Mouse (Mus musculus): ENCODE data around the gene Lmntd1.

Lmntd1 gene

DNA sequence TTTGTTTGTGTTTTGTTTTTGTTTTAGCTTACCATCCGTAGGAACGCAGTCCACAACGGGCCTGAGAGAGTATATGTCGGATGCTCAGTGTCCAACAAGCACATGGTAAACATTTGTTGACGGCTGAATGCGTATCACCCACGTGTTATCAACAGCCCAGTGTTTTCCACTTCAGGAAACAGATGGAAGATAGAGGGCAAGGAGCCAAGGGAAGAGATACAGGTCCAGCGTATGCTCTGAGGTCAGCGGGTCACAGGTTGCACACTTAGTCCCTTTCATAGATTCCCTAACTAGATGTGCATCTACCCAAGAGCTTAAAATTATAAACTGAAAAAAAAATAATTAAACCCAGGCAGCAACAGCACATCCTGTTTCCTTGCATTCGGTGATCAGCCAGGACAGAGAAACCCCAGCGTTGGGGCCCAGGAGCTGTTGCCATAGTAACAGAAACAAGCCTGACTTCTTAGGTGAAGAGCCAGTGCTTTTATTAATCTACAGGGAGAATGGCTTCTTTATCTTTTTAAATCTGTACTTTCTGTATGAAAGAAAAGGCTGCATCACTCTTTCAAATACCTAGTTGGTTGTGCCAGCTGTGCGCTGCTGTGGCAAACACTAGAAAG, 128.0 kb downstream of the Lmntd1 start:
- DNase-seq (ENCODE audit: low spot score) = no peak

GRCm38 (mm10) chr6:145483318-145483674, 130.8 kb downstream of the Lmntd1 start:
- no peak for DNase-seq (ENCODE audit: low spot score)

GRCm38 (mm10) chr6:145482656-145483317, 131.3 kb downstream of the Lmntd1 start:
- DNase-seq (ENCODE audit: low spot score) = no peak

- no peak for DNase-seq (ENCODE audit: low spot score)
Observed at GRCm38 (mm10) chr6:145481938-145482337, 132.2 kb downstream of the Lmntd1 start.

- no peak for DNase-seq (ENCODE audit: low spot score)
Observed at GRCm38 (mm10) chr6:145478821-145479271, 135.3 kb downstream of the Lmntd1 start.

DNA sequence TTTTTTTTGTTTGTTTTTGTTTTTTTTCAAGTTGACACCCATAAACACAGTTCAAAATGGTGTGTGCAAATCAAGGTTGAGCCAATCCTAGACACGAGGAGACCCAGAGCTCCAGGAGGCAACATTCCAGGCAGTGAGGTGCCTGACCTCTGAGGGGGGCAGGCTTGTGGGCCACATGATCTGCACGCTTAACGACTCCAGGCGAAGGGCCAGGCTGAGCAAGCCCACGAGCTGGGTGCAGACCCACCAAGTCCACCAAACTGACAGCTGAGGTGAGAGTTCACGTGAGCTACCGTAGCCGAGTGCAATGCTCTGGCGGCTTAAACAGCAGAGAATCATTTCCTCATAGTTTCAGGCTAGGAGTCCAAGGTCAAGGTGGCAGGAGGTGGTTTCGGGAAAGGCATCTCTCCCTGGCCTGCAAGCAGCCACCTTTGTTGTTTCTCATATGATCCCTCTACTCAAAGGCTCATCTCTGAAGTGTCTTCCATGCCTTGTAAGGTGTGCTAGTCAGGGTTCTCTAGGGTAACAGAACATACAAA, 136.7 kb downstream of the Lmntd1 start:
- DNase-seq (ENCODE audit: low spot score) = no peak

GRCm38 (mm10) chr6:145471638-145472247, 142.4 kb downstream of the Lmntd1 start:
- no peak for DNase-seq (ENCODE audit: low spot score)

DNA sequence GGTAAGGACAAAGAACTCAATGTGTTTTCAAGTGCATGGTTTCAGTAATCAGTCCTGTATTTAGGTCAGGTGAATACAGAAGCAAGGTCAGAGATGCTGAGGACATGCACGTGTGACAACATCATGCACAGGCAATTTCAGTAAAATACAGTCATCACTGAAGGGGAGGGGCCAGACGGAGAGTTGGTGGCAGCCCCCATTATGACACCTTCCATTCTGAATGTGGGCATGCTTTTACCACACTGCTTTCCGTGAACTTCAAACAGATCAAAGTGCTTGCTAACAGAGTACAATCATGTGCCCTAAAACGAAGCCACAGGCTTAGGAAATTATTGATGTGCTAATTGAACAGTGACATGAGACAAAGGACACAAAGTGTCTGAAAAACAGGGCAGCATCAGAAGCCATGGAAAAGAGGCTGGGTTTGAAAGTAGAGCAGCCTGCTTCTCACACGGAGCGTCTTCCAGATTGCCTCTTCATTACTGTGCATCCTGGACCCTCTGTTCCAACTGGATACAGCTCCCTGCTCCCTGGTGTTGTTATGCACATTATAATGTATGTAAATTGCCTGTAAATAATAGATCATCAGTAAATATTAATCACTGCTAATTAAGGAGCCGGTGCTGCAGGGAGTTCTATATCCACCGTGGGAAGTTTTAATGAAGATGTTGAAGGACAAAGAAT, 144.7 kb downstream of the Lmntd1 start:
- DNase-seq (ENCODE audit: low spot score) = no peak

GRCm38 (mm10) chr6:145464027-145464426, 150.1 kb downstream of the Lmntd1 start:
- no peak for DNase-seq (ENCODE audit: low spot score)

- no peak for DNase-seq (ENCODE audit: low spot score)
Observed at GRCm38 (mm10) chr6:145462677-145463245, 151.4 kb downstream of the Lmntd1 start.

DNA sequence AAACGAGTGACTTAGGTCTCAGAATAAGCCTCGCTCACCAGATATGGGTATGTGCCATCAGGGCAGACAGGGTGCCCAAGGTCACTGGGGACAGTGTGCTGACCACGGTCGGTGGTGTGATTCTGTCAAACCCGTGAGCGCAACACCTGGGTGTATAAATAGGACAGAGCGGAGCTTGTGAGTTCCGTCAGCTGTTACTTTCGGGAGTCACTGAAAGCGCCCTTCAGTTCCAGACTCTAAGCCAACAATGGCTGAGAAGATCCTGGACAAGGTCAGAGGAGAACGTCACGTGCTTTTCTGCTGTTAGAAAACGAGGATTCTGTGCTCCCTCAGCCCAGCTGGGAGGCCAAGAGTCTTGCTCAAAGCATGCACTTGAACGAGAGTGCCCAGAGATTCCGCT, 157.1 kb downstream of the Lmntd1 start:
- DNase-seq (ENCODE audit: low spot score) = no peak

- peak; percentile 30 for DNase-seq (ENCODE audit: low spot score)
Observed at GRCm38 (mm10) chr6:145450628-145451403, 163.3 kb downstream of the Lmntd1 start.

DNA sequence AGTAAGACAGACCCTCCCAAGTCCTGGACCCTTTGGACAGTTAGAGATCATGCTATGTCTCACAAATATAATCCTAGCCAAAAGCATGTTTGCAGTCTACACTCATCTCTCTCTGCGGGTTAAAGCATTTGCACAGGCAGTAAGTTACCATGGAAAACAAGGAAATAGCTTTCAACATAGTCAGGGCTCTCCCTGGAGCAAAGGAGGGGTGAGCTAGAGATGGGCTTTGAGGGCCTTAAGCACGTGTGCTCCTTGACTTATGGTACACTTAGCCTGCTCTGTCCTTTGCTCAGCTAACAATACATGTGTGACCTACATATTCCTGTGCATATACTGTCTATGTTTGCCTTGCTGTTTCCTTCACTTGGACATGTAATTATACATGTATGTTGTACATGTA, 165.8 kb downstream of the Lmntd1 start:
- DNase-seq (ENCODE audit: low spot score) = no peak

DNA sequence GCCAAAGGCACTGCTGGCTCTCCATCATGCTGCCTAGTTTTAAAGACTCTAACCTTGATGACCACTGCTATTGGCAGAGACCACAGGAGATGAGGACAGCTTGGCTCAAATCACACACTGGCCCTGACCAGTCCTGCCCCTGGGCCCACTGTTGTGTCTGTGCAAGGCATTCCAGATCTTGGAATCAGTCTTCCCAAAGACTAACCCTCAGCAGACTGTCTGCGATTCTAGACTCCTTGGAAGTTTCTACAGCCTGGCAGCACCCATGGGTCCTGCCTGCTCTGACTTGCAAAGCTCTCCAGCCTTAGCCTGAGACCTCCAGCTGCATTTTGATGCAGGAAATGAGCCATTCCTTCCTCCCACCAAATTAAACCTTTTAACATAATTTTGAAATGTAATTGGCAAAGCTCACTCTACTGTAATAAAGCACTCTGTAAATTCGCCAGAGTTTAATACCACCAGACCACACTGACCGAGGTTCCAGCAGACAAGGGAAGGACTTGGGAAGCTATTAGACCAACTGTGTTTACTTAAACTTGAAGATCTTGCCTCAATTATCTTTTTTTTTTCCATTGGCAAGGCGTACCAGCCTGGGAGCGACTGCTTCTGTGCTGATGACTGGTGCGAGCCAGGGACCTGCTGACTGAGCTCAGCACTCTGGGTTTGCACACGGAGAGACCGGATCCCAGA, 168.2 kb downstream of the Lmntd1 start:
- DNase-seq (ENCODE audit: low spot score) = no peak

- no peak for DNase-seq (ENCODE audit: low spot score)
Observed at GRCm38 (mm10) chr6:145445380-145445779, 168.7 kb downstream of the Lmntd1 start.

- no peak for DNase-seq (ENCODE audit: low spot score)
Observed at GRCm38 (mm10) chr6:145442786-145443185, 171.3 kb downstream of the Lmntd1 start.

DNA sequence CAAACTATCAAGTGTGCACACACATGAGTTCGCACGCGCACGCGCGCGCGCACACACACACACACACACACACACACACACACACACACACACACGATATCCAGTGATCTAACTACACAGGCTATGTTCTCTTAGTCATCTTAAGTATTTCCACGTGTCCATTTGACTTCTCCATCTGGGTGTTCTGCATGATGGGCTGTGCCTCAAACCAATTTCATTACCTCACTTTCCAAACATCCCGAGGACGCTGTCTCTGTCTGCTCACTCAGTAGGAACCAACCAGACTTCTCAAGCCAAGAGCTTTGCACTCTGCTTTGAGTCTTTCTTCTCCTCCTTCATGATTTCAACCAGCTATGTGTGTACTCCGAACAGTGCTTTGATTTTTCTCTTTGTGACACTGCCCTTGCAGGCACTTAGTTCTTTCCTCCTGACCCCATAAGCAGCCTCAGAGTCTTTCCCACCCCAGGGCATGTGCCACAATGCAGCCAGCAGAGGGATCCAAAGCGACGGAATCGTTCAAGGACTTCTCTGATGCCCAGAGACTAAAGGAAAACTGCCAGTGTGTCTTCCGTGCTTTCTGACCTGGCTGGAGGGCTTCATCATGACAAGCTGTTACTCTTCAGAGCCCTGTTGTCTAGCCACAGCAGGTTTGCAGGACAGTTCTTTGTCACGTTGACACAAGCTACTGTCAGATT, 172.6 kb downstream of the Lmntd1 start:
- DNase-seq (ENCODE audit: low spot score) = no peak

GRCm38 (mm10) chr6:145438851-145439250, 175.3 kb downstream of the Lmntd1 start:
- DNase-seq (ENCODE audit: low spot score) = no peak

DNA sequence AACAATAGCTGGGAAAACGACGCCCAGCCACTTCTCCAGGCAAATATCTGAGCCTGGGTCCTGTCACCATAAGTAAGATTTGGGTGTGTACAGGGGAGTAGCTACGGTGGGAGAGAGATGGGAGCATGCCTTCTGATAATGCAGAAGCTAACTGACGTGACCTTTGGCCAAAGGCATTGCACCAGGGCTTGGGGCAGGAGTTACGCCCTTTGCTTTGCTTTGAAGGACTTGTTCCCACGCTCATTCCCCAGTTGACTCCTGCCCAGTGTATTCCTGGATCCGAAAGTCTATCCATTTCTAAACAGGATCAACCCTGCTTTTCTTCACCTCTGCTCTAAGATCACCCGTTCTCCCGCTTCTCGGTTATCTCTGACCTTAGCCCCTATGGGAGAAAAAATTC, 178.4 kb downstream of the Lmntd1 start:
- no peak for DNase-seq (ENCODE audit: low spot score)

- no peak for DNase-seq (ENCODE audit: low spot score)
Observed at GRCm38 (mm10) chr6:145435156-145435555, 179.0 kb downstream of the Lmntd1 start.

Measured in left cerebral cortex, adult 11 months (tissue).